Mouse (Mus musculus) midbrain, postnatal 0 days (tissue): ENCODE results near the gene Nxpe3. TPM values are rescaled to one million over a fixed set of nuclear protein-coding genes. Genes with fewer than 3 reads are reported as not detected.
A peak's percentile ranks its signal among the peaks of the same experiment; 100 is the strongest.

Source experiments
- ATAC-seq: fragments of 200-750 bp; cut with Nextera tagmentation; 2 replicates; pipeline ENCODE4 v1.8.0; 2017; ENCODE audit warnings: moderate number of reproducible peaks, mild to moderate bottlenecking, moderate TSS enrichment, moderate library complexity; ENCODE audit not compliant: low FRiP score
- DNase-seq: peaks from one replicate; pipeline ENCODE4 v3.0.0-alpha.2; 2015; ENCODE audit warnings: low spot score
- H3K27ac ChIP-seq: fragments of 300-500 bp; sonication (generic); 2 replicates; pipeline ENCODE4 v1.5.1; 2014; ENCODE audit warnings: low read depth, mild to moderate bottlenecking, low read length, mixed read lengths
- H3K27me3 ChIP-seq: fragments of 300-500 bp; sonication (generic); 2 replicates; pipeline ENCODE4 v1.6.1; 2014; ENCODE audit warnings: low read length, control low read depth, mixed read lengths; ENCODE audit not compliant: insufficient read depth
- H3K36me3 ChIP-seq: fragments of 300-500 bp; sonication (generic); 2 replicates; pipeline ENCODE4 v1.6.1; 2014; ENCODE audit warnings: low read length, control low read depth, mixed read lengths; ENCODE audit not compliant: insufficient read depth
- H3K4me1 ChIP-seq: fragments of 300-500 bp; sonication (generic); 2 replicates; pipeline ENCODE4 v1.6.1; 2014; ENCODE audit warnings: mild to moderate bottlenecking, control low read depth, antibody characterized with exemption, low read length, mixed read lengths; ENCODE audit not compliant: insufficient read depth
- H3K4me2 ChIP-seq: fragments of 300-500 bp; sonication (generic); 2 replicates; pipeline ENCODE4 v1.6.1; 2014; ENCODE audit warnings: low read depth, mild to moderate bottlenecking, low read length, mixed read lengths; ENCODE audit not compliant: poor library complexity, severe bottlenecking
- H3K4me3 ChIP-seq: fragments of 300-500 bp; sonication (generic); 2 replicates; pipeline ENCODE4 v1.5.1; 2014; ENCODE audit warnings: low read depth, mild to moderate bottlenecking, low read length, moderate library complexity
- H3K9ac ChIP-seq: fragments of 300-500 bp; sonication (generic); replicated peaks from 2 replicates; pipeline ENCODE4 v1.6.1; 2014; ENCODE audit warnings: mild to moderate bottlenecking, low read length, moderate library complexity, mixed read lengths; ENCODE audit not compliant: poor library complexity, severe bottlenecking
- H3K9me3 ChIP-seq: fragments of 300-500 bp; sonication (generic); 2 replicates; pipeline ENCODE4 v1.6.1; 2016; ENCODE audit warnings: low read length, control low read depth
- CTCF ChIP-seq: IDR thresholded peaks from 2 replicates; pipeline ENCODE4 v1.5.1; 2016; ENCODE audit warnings: antibody characterized with exemption, mild to moderate bottlenecking
- WGBS: fragments of 180-500 bp; shearing (Covaris S2); extraction: QIAGEN DNeasy Blood & Tissue Kit; methylation state at CpG from one replicate; pipeline ENCODE4 v1.1.7; 2014; 5-methylcytosine and 5-hydroxymethylcytosine counted together
- polyA plus RNA-seq: library from polyadenylated mRNA; unstranded; fragments of >200 nt; fragmentation: Nextera tagmentation; extraction: Ambion mirVana; gene quantifications from 2 replicates; pipeline ENCODE4 v1.2.1, GENCODE M21; 2015
- total RNA-seq: library from RNA; depleted of rRNA; stranded (reverse); fragments of >200 nt; gene quantifications from 2 replicates; pipeline ENCODE4 v1.2.3, GENCODE M21; 2014

Nxpe3 gene
- total and polyA plus RNA-seq, 2 experiments from 2014 or later, result 1.1 to 2.0 TPM

DNA sequence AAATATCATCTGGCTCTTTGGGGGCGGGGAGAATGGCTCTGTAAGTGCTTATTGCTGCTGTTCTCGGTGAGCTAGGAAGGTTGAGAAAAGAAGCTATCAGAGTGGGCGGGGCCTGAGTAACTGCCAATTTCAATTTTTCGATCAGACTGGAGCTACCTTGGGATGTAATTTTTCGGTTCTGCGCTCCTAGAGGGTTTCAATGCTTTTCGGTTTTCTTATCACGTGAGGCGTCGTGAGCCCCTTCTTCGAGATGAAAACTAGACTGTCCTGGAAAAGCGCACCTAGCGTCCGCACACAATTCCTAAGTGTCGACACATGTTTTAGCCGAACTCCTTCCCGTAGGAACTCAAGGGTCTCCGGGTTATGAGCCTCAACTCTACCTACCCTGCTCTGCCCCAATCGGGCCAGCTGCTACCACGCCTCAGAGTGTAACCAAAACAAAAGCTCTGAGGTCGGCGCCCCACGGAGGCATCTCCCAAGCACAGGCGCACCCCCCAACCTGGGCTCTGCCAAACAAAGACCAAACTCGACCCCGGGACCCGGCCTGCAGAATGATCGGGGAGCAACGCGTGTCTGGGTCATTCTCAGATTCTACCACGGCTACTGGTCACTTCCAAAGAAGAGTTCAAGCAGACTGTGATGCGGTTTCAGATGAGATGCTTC, 38.7 kb upstream of the Nxpe3 start:
- TF ChIP-seq CTCF, result no peak; the same call in 1 of the 2 replicates
- Histone ChIP-seq H3K36me3 (0 out of 2 replicates have a peak, but pooled peaks cover 5% of the 10 kb centered on the region), H3K9ac (peak overlapping the region; percentile 56), H3K27me3 (no peaks in the 10 kb centered on the region), H3K4me1 (no peaks in the 10 kb centered on the region), H3K4me3 (peak overlapping the region; percentile 74), H3K4me2 (peak overlapping the region; percentile 80), H3K9me3 (no peaks in the 10 kb centered on the region), H3K27ac (peak overlapping the region; percentile 69)
- WGBS, result 1% methylated on average over 32 of the region's 32 CpGs
- ATAC-seq (peak; percentile 66), DNase-seq (peak; percentile 36)

DNA sequence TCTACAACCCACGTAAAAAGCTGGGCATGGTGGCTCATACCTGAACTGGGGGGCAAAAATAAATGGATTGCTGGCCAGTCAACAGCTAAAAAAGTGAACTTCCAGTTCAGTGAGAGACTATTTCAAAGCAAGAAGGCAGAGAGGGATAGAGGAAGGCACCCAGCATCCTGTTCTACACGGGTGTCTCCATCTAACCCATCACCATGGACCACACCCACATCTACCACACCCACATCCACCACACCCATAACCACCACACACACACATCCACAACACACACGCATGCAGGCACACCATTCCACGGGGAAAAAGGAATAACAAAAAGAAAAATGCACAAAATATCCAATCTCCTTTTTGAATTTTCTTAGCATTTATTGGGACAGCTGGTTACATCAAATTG, 28.9 kb upstream of the Nxpe3 start:
- DNase-seq (no peak), ATAC-seq (no peak)
- no peak for TF ChIP-seq CTCF
- Histone ChIP-seq H3K4me3 (no peak overlapping the region), H3K36me3 (peaks cover 28% of the 10 kb centered on the region), H3K9ac (no peak overlapping the region), H3K9me3 (no peaks in the 10 kb centered on the region), H3K27ac (no peak overlapping the region), H3K4me2 (no peak overlapping the region), H3K27me3 (no peaks in the 10 kb centered on the region), H3K4me1 (no peaks in the 10 kb centered on the region)
- 94% methylated on average over 4 of the region's 4 CpGs for WGBS

DNA sequence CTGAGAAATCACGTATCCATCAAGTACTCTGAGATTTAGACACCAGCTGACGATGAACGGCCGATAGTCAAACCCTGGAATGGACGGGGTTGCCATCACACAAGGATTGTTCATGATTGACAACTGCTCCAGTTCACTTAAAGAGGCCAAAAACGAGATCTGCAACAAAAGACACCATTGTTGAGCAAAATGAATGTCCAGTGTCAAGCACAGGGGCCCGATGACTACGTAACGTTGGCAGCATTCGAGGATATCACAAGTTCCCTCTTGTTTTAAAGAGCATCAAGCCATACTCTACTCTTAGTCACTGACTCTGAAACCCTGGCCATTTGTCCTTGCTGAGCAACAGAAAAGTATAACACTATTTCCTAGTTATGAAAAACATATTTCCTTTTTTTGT, 27.0 kb upstream of the Nxpe3 start:
- no peaks in the 10 kb centered on the region for H3K4me1 ChIP-seq
- H3K27ac ChIP-seq, result no peak overlapping the region
- peaks cover 30% of the 10 kb centered on the region for H3K36me3 ChIP-seq
- no peak overlapping the region for H3K4me2 ChIP-seq
- ATAC-seq (no peak), DNase-seq (no peak)
- H3K27me3 ChIP-seq, result no peaks in the 10 kb centered on the region
- no peak for TF ChIP-seq CTCF
- H3K9me3 ChIP-seq, result no peaks in the 10 kb centered on the region
- 91% methylated on average over 10 of the region's 10 CpGs for WGBS
- H3K9ac ChIP-seq, result no peak overlapping the region
- H3K4me3 ChIP-seq, result no peak overlapping the region

DNA sequence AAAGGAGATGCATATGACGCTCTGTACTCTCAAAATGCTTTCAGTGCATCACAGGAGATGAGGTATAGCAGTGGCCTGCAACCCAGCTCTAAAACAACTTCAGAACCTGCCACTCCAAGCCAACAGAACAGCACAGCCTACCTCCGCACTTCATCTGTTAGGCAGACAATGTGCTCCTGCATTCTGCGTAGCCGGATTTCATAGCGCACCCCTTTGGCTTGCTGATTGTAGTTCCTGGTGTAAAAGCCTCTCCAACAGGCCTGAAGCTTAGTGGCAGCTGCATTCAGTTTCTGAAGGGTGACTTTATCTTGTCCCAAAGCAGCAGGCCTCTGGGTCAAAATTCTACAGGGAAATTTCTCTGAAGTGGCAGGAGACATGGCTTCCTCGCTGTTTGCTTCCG, 19.6 kb upstream of the Nxpe3 start:
- H3K4me1 ChIP-seq, result no peaks in the 10 kb centered on the region
- H3K4me3 ChIP-seq, result no peak overlapping the region
- no peak for TF ChIP-seq CTCF
- ATAC-seq (no peak), DNase-seq (no peak)
- H3K9me3 ChIP-seq, result no peaks in the 10 kb centered on the region
- no peak overlapping the region for H3K4me2 ChIP-seq
- peaks cover 40% of the 10 kb centered on the region for H3K36me3 ChIP-seq
- no peaks in the 10 kb centered on the region for H3K27me3 ChIP-seq
- no peak overlapping the region for H3K27ac ChIP-seq
- 94% methylated on average over 7 of the region's 7 CpGs for WGBS
- H3K9ac ChIP-seq, result no peak overlapping the region

DNA sequence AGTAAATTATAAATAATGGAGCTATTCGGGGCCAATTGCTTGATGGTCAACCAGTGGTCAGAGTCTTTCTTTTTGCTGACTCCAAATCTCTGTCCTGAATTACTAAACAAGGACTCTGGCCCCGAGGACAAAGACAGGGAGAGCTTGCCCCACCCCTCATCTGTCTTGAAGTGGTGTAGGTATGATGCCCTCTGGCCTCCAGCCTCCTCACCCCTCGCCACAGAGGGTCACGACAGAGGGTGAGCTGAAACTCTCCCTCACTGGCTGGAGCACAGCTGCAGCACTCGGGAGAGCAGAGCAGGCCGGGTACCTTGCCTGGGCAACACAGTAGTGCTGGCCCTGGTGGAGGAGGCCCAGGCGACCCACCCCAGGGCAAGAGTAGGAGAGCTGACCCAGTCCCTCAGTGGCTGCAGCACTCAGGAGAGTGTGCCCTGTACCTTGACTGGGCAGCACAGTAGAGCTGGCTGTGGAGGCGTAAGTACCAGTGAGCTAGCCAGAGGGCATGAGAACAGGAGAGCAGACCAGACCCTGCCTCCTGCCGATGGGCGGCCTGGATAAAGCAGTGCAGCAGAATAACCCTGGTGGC, 15.2 kb upstream of the Nxpe3 start:
- Histone ChIP-seq H3K27ac (no peak overlapping the region), H3K4me1 (no peaks in the 10 kb centered on the region), H3K27me3 (no peaks in the 10 kb centered on the region), H3K9ac (no peak overlapping the region), H3K4me2 (no peak overlapping the region), H3K4me3 (no peak overlapping the region), H3K36me3 (peaks cover 32% of the 10 kb centered on the region), H3K9me3 (no peaks in the 10 kb centered on the region)
- no peak for TF ChIP-seq CTCF
- ATAC-seq, result no peak; the same call in 1 of the 2 replicates
- DNase-seq, result no peak
- WGBS, result 94% methylated on average over 9 of the region's 10 CpGs

DNA sequence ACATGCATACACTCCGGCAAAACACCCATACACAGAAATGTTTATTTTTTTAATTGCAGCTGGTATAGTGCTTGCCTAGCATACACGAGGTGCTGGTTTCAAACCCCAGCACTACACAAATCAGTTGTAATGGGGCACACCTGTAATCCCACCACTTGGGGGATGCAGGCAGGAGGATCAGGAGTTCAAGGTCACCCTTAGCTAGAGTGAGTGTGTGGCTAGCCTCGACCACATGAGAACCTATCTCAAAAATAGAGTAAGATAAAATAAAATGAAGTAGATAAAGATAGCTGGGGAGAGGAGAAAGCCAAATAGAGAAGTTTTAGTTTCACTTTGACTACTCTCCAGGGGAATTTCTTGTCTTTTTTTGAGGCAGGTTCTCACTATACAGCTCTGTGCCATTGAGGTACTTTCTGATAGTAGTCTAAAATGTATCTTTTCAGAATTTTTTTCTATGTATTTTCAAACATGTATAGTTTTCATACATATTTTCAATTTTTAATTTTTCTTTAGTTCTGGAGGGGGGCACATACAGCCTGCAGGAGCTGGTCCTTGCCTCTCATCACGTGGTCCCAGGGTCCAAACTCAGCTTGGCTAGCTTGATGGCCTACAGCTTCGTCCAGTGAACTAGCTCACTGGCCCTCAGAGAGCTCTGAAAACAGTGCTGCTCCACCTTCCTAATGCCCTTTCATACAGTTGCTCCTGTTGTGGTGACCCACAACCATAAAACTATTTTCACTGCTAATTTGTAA, 12.0 kb upstream of the Nxpe3 start:
- Histone ChIP-seq H3K36me3 (peaks cover 12% of the 10 kb centered on the region), H3K4me1 (no peaks in the 10 kb centered on the region), H3K4me2 (no peak overlapping the region), H3K9me3 (no peaks in the 10 kb centered on the region), H3K4me3 (no peak overlapping the region), H3K27ac (no peak overlapping the region), H3K27me3 (no peaks in the 10 kb centered on the region), H3K9ac (no peak overlapping the region)
- no peak for DNase-seq
- 97% methylated on average over 5 of the region's 5 CpGs for WGBS
- TF ChIP-seq CTCF, result no peak
- ATAC-seq, result no peak
